Mouse (Mus musculus): ENCODE data around the gene Slfn2. TPM values are rescaled to one million over a fixed set of nuclear protein-coding genes. Genes with fewer than 3 reads are reported as not detected.
"Not testable (repeated sequence)": the region's sequence is repeated elsewhere in the genome, so short reads cannot be mapped to it uniquely, and the experiment has no call there.

Gene Slfn2
- polyA plus RNA-seq (2014; fragmentation: Nextera tagmentation; extraction: Ambion mirVana): 1.1 and 1.4 TPM in 2 replicates

- H3K4me1 ChIP-seq (ENCODE audit: control insufficient read depth, insufficient read depth, low read length): no peaks in the 10 kb centered on the region
- no peaks in the 10 kb centered on the region for H3K27me3 ChIP-seq (replicated peaks; ENCODE audit: control insufficient read depth, insufficient read depth, low read length)
- H3K9me3 ChIP-seq (replicated peaks; ENCODE audit: control insufficient read depth, low read length): no peaks in the 10 kb centered on the region
- no peaks in the 10 kb centered on the region for H3K36me3 ChIP-seq (ENCODE audit: control insufficient read depth, insufficient read depth, low read length)
- H3K4me3 ChIP-seq (ENCODE audit: low read depth, low read length): no peak within 1 kb of the TSS
- ATAC-seq (no peak), DNase-seq (ENCODE audit: low spot score) (no peak)
- WGBS: 75% methylated on average over 2 of the region's 2 CpGs
- no peak within 1 kb of the TSS for H3K4me2 ChIP-seq (ENCODE audit: low read length)
- H3K27ac ChIP-seq (ENCODE audit: low read depth, low read length): no peak within 1 kb of the TSS
- H3K9ac ChIP-seq (ENCODE audit: low read length): no peak within 1 kb of the TSS
Measured at GRCm38 (mm10) chr11:83064946-83065345, at the start of gene Slfn2. Gene Slfn2 (plus strand): TSS chr11:83065112.

- no peak overlapping the region for H3K4me2 ChIP-seq (ENCODE audit: low read length)
- no peak overlapping the region for H3K27ac ChIP-seq (ENCODE audit: low read depth, low read length)
- no peaks in the 10 kb centered on the region for H3K36me3 ChIP-seq (ENCODE audit: control insufficient read depth, insufficient read depth, low read length)
- DNase-seq (ENCODE audit: low spot score) (no peak), ATAC-seq (no peak)
- no peak overlapping the region for H3K4me3 ChIP-seq (ENCODE audit: low read depth, low read length)
- no peaks in the 10 kb centered on the region for H3K27me3 ChIP-seq (replicated peaks; ENCODE audit: control insufficient read depth, insufficient read depth, low read length)
- no peak overlapping the region for H3K9ac ChIP-seq (ENCODE audit: low read length)
- no peaks in the 10 kb centered on the region for H3K4me1 ChIP-seq (ENCODE audit: control insufficient read depth, insufficient read depth, low read length)
- H3K9me3 ChIP-seq (replicated peaks; ENCODE audit: control insufficient read depth, low read length): no peaks in the 10 kb centered on the region
Measured at GRCm38 (mm10) chr11:83016093-83016492, 48.8 kb upstream of the Slfn2 start.

DNA sequence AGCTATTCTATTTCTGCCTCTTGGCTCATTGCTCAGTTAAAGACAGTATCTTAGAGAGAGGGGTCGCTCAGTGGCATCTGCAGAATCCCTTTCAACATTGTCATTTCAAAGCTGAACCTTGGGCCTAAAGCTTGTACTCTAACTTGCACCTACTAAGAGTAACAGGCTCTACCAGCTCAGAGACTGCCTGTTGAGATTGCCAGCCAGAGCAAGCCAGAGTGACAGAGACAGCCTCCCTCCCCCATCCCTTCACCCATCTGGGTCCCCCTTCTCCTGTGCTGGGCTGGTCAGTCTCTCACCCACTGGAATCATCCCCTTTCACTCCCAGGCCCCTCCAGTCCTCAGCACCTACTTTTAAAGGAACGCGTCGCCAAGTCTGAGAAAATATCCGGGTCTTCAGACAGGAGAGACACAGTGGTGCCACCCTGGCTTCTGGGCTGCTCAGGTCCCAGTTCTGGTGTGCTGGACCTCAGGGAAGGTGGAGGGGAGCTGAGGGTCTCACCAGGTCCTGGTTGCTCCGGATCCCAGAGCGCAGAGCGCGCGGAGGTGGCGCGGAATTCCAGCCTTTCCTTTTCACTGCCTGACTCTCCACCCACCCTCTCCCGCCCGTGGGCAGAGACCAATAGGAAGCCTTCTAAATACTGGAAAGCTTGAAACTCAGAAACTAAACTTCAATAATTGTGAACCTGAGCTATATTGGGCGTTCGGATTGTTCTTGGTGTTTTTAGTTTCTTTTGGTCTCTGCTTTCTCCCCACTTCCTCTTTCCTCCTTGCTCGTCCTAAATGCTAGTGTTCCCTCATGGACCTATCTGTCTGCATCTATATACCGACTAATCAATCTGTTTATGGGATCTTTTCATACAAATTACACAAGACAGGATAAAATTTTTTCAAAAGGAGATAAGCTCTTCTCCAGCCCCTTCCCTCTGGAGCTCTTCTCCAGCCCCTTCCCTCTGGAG, 45.1 kb upstream of the Slfn2 start:
- H3K27ac ChIP-seq (ENCODE audit: low read depth, low read length); H3K27me3 ChIP-seq (replicated peaks; ENCODE audit: control insufficient read depth, insufficient read depth, low read length); H3K9ac ChIP-seq (ENCODE audit: low read length); ATAC-seq; H3K4me1 ChIP-seq (ENCODE audit: control insufficient read depth, insufficient read depth, low read length); H3K36me3 ChIP-seq (ENCODE audit: control insufficient read depth, insufficient read depth, low read length); H3K9me3 ChIP-seq (replicated peaks; ENCODE audit: control insufficient read depth, low read length); H3K4me2 ChIP-seq (ENCODE audit: low read length); DNase-seq (ENCODE audit: low spot score); H3K4me3 ChIP-seq (ENCODE audit: low read depth, low read length): not testable (repeated sequence)
- WGBS: 81% methylated on average over 18 of the region's 18 CpGs

DNA sequence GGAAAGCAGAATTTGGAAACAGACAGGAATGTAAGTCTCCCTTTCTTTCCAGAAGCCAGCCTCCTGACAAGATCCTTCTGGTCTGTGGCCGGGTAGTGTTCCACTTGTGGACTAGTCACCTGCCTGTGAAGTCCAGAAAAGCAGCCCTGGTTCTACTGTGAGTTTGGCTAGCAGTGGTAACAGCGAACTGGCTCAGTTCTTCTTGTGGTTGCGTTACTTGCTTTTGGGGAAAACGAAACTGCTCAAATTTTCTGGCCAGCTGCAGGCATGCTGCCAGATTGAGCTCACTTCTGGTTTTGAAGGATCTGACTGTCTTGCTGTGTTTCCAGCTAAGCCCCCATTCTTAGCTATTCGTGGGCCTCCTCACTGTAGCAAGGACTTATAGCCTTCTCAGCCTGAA, 44.3 kb upstream of the Slfn2 start, which contains the start of gene Slfn8:
Gene Slfn8 (minus strand): TSS at position 190 of the 400 bp plus-strand sequence.
- Histone ChIP-seq H3K9me3 (replicated peaks; ENCODE audit: control insufficient read depth, low read length) (no peaks in the 10 kb centered on the region), H3K9ac (ENCODE audit: low read length) (no peak within 1 kb of the TSS), H3K4me3 (ENCODE audit: low read depth, low read length) (no peak within 1 kb of the TSS), H3K4me2 (ENCODE audit: low read length) (no peak within 1 kb of the TSS), H3K27ac (ENCODE audit: low read depth, low read length) (no peak within 1 kb of the TSS), H3K36me3 (ENCODE audit: control insufficient read depth, insufficient read depth, low read length) (no peaks in the 10 kb centered on the region), H3K4me1 (ENCODE audit: control insufficient read depth, insufficient read depth, low read length) (no peaks in the 10 kb centered on the region), H3K27me3 (replicated peaks; ENCODE audit: control insufficient read depth, insufficient read depth, low read length) (no peaks in the 10 kb centered on the region)
- WGBS: 73% methylated on average over 5 of the region's 5 CpGs
- DNase-seq (ENCODE audit: low spot score) (no peak), ATAC-seq (no peak)

DNA sequence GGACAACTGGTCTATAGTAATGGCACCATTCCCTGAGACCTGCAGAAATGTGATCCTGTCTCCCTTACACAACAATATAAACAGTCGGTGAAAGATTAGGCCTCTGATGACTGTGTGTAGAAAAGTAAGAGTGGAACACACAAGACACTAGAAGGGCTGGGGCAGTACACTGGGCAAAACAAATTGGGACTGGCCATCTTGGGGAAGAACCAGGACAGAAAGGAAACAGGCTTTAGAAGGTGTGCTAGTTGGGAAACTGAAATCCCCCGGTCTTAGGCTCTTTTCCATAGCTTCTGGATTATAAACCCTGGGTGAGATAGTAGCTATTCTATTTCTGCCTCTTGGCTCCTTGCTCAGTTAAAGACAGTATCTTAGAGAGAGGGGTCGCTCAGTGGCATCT, 26.2 kb upstream of the Slfn2 start:
- 88% methylated on average over 3 of the region's 3 CpGs for WGBS
- not testable (repeated sequence) for ATAC-seq

DNA sequence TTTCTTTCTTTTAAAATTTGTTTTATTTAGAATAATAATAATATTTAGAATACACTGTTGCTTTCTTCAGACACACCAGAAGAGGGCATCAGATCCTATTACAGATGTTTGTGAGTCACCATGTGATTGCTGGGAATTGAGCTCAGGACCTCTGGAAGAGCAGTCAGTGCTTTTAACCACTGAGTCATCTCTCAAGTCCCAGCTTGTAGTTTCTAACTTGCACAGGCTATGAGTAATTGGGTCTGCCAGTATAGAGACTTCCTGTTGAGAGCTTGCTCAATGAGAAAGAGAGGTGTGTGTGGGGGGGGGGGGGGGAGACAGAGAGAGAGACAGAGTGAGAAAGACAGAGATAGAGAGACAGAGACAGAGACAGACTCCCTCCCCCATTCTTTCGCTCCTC, 25.8 kb upstream of the Slfn2 start:
- Histone ChIP-seq H3K4me2 (ENCODE audit: low read length) (no peak overlapping the region), H3K9ac (ENCODE audit: low read length) (no peak overlapping the region), H3K4me3 (ENCODE audit: low read depth, low read length) (no peak overlapping the region), H3K27ac (ENCODE audit: low read depth, low read length) (no peak overlapping the region), H3K36me3 (ENCODE audit: control insufficient read depth, insufficient read depth, low read length) (no peaks in the 10 kb centered on the region), H3K4me1 (ENCODE audit: control insufficient read depth, insufficient read depth, low read length) (no peaks in the 10 kb centered on the region), H3K27me3 (replicated peaks; ENCODE audit: control insufficient read depth, insufficient read depth, low read length) (0 out of 2 replicates have a peak, but pooled peaks cover 4% of the 10 kb centered on the region), H3K9me3 (replicated peaks; ENCODE audit: control insufficient read depth, low read length) (no peaks in the 10 kb centered on the region)
- WGBS: 40% methylated on average over 1 of the region's 1 CpGs
- DNase-seq (ENCODE audit: low spot score) (no peak), ATAC-seq (no peak)

More for the DNA sequence above, 26.2 kb upstream of the Slfn2 start:
- not testable (repeated sequence) for H3K4me1 ChIP-seq (ENCODE audit: control insufficient read depth, insufficient read depth, low read length); H3K9me3 ChIP-seq (replicated peaks; ENCODE audit: control insufficient read depth, low read length); H3K9ac ChIP-seq (ENCODE audit: low read length); H3K36me3 ChIP-seq (ENCODE audit: control insufficient read depth, insufficient read depth, low read length); H3K27me3 ChIP-seq (replicated peaks; ENCODE audit: control insufficient read depth, insufficient read depth, low read length); H3K4me2 ChIP-seq (ENCODE audit: low read length); DNase-seq (ENCODE audit: low spot score); H3K27ac ChIP-seq (ENCODE audit: low read depth, low read length); H3K4me3 ChIP-seq (ENCODE audit: low read depth, low read length)

- ATAC-seq (no peak), DNase-seq (ENCODE audit: low spot score) (no peak)
- Histone ChIP-seq H3K27ac (ENCODE audit: low read depth, low read length) (no peak overlapping the region), H3K4me2 (ENCODE audit: low read length) (no peak overlapping the region), H3K9ac (ENCODE audit: low read length) (no peak overlapping the region), H3K36me3 (ENCODE audit: control insufficient read depth, insufficient read depth, low read length) (no peaks in the 10 kb centered on the region), H3K9me3 (replicated peaks; ENCODE audit: control insufficient read depth, low read length) (no peaks in the 10 kb centered on the region), H3K4me1 (ENCODE audit: control insufficient read depth, insufficient read depth, low read length) (no peaks in the 10 kb centered on the region), H3K27me3 (replicated peaks; ENCODE audit: control insufficient read depth, insufficient read depth, low read length) (0 out of 2 replicates have a peak, but pooled peaks cover 4% of the 10 kb centered on the region), H3K4me3 (ENCODE audit: low read depth, low read length) (no peak overlapping the region)
- 16% methylated on average over 19 of the region's 19 CpGs for WGBS
Measured at GRCm38 (mm10) chr11:83039796-83040195, 25.1 kb upstream of the Slfn2 start.

GRCm38 (mm10) chr11:83040325-83040724, 24.6 kb upstream of the Slfn2 start:
- 30% methylated on average over 1 of the region's 1 CpGs for WGBS
- Histone ChIP-seq H3K9ac (ENCODE audit: low read length) (no peak overlapping the region), H3K9me3 (replicated peaks; ENCODE audit: control insufficient read depth, low read length) (no peaks in the 10 kb centered on the region), H3K36me3 (ENCODE audit: control insufficient read depth, insufficient read depth, low read length) (no peaks in the 10 kb centered on the region), H3K4me3 (ENCODE audit: low read depth, low read length) (no peak overlapping the region), H3K4me1 (ENCODE audit: control insufficient read depth, insufficient read depth, low read length) (no peaks in the 10 kb centered on the region), H3K27me3 (replicated peaks; ENCODE audit: control insufficient read depth, insufficient read depth, low read length) (0 out of 2 replicates have a peak, but pooled peaks cover 4% of the 10 kb centered on the region), H3K4me2 (ENCODE audit: low read length) (no peak overlapping the region), H3K27ac (ENCODE audit: low read depth, low read length) (no peak overlapping the region)
- DNase-seq (ENCODE audit: low spot score) (no peak), ATAC-seq (no peak)

DNA sequence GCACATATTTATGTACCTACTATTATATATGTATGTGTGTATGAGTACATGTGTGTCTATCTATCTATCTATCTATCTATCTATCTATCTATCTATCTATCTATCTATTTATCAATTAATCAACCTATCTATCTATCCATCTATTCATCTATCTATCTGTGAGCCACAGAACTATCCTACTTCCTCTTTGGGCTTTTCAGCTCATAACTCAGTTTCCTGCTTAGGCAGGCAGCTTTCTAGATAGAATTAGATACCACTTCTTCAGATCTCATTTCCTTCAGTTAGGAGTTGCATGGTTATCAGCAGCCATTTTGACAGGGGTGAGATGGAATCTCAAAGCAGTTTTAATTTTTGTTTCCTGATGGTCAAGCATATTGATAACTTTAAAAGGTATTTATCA, 23.9 kb upstream of the Slfn2 start:
- no peak for DNase-seq (ENCODE audit: low spot score)
- Histone ChIP-seq H3K9me3 (replicated peaks; ENCODE audit: control insufficient read depth, low read length) (no peaks in the 10 kb centered on the region), H3K36me3 (ENCODE audit: control insufficient read depth, insufficient read depth, low read length) (no peaks in the 10 kb centered on the region), H3K4me2 (ENCODE audit: low read length) (no peak overlapping the region), H3K4me1 (ENCODE audit: control insufficient read depth, insufficient read depth, low read length) (no peaks in the 10 kb centered on the region), H3K9ac (ENCODE audit: low read length) (no peak overlapping the region), H3K4me3 (ENCODE audit: low read depth, low read length) (no peak overlapping the region), H3K27ac (ENCODE audit: low read depth, low read length) (no peak overlapping the region), H3K27me3 (replicated peaks; ENCODE audit: control insufficient read depth, insufficient read depth, low read length) (0 out of 2 replicates have a peak, but pooled peaks cover 4% of the 10 kb centered on the region)
- no peak for ATAC-seq

Data from forebrain, embryonic 14.5 days (tissue).